Mouse (Mus musculus): Measurements from ENCODE around the gene Vmn1r124. TPM values are rescaled to one million over a fixed set of nuclear protein-coding genes. Genes with fewer than 3 reads are reported as not detected.
"Not testable (repeated sequence)": the region's sequence is repeated elsewhere in the genome, so short reads cannot be mapped to it uniquely, and the experiment has no call there.

The Vmn1r124 gene
- polyA plus RNA-seq (2015; fragmentation: Nextera tagmentation; extraction: Ambion mirVana) = not detected in 2 replicates

DNA sequence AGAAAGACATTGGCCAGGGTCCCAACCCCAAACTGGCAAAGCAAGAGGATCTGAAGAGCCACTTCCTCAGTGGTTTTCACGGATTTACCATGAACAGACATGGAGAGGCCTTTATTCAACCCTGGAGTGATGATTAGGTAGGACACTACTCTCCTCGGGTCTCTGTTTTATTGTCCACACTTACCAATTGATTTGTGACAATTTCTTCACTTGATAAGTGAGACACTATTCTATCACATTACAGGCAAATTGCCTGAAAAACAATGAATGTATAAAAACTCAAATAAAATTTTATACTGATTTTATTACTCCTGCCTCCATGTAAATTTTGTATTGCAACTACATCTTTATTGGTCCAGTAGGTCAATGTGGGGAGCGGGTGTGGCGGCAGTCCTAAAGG lies at the start of gene Vmn1r124:
Gene Vmn1r124 (minus strand): TSS at position 101 of the 400 bp plus-strand sequence.
- H3K9ac ChIP-seq (replicated peaks) = not testable (repeated sequence)
- 64% methylated on average over 4 of the region's 4 CpGs for WGBS (ENCODE audit: insufficient replicate concordance)

GRCm38 (mm10) chr7:21301367-21301766 lies 41.0 kb upstream of the Vmn1r124 start, which contains the start of gene Vmn1r126:
Gene Vmn1r126, minus strand, starts transcription at chr7:21301467.
- not testable (repeated sequence) for H3K27me3 ChIP-seq (ENCODE audit: insufficient read depth, low read length); H3K27ac ChIP-seq (ENCODE audit: low read depth); H3K4me1 ChIP-seq (ENCODE audit: insufficient read depth); DNase-seq; ATAC-seq; H3K9ac ChIP-seq (replicated peaks); H3K4me3 ChIP-seq (ENCODE audit: low read depth, low read length); H3K9me3 ChIP-seq (ENCODE audit: low read length); H3K4me2 ChIP-seq (ENCODE audit: low read depth, low read length); H3K36me3 ChIP-seq (replicated peaks; ENCODE audit: insufficient read depth, low read length)
- no CpG with 5 or more reads among the region's 5 CpGs for WGBS (ENCODE audit: insufficient replicate concordance)

More for the DNA sequence above, at the start of gene Vmn1r124:
- not testable (repeated sequence) for DNase-seq; H3K27ac ChIP-seq (ENCODE audit: low read depth); H3K36me3 ChIP-seq (replicated peaks; ENCODE audit: insufficient read depth, low read length); H3K27me3 ChIP-seq (ENCODE audit: insufficient read depth, low read length); H3K4me1 ChIP-seq (ENCODE audit: insufficient read depth); H3K4me2 ChIP-seq (ENCODE audit: low read depth, low read length); ATAC-seq; H3K4me3 ChIP-seq (ENCODE audit: low read depth, low read length); H3K9me3 ChIP-seq (ENCODE audit: low read length)

GRCm38 (mm10) chr7:21271879-21272278 lies 11.5 kb upstream of the Vmn1r124 start, which contains the start of gene Vmn1r125:
Gene Vmn1r125, plus strand, starts transcription at chr7:21272179.
- 50% methylated on average over 3 of the region's 3 CpGs for WGBS (ENCODE audit: insufficient replicate concordance)
- not testable (repeated sequence) for ATAC-seq; H3K27ac ChIP-seq (ENCODE audit: low read depth); H3K4me3 ChIP-seq (ENCODE audit: low read depth, low read length); H3K9ac ChIP-seq (replicated peaks); H3K9me3 ChIP-seq (ENCODE audit: low read length); DNase-seq; H3K36me3 ChIP-seq (replicated peaks; ENCODE audit: insufficient read depth, low read length); H3K27me3 ChIP-seq (ENCODE audit: insufficient read depth, low read length); H3K4me2 ChIP-seq (ENCODE audit: low read depth, low read length); H3K4me1 ChIP-seq (ENCODE audit: insufficient read depth)

Other genes with a start within 250 kb of the Vmn1r124 start
- gene Vmn1r119, start 248.2 kb downstream of the Vmn1r124 start, polyA plus RNA-seq (2015; fragmentation: Nextera tagmentation; extraction: Ambion mirVana) = not detected in 2 replicates
- gene Vmn1r120, start 206.8 kb downstream of the Vmn1r124 start, polyA plus RNA-seq (2015; fragmentation: Nextera tagmentation; extraction: Ambion mirVana) = not detected in 2 replicates
- gene Vmn1r121, start 162.1 kb downstream of the Vmn1r124 start, polyA plus RNA-seq (2015; fragmentation: Nextera tagmentation; extraction: Ambion mirVana) = not detected in 2 replicates
- not detected in 2 replicates for gene Vmn1r122, start 126.5 kb downstream of the Vmn1r124 start, polyA plus RNA-seq (2015; fragmentation: Nextera tagmentation; extraction: Ambion mirVana)
- gene Vmn1r123, start 98.4 kb downstream of the Vmn1r124 start, polyA plus RNA-seq (2015; fragmentation: Nextera tagmentation; extraction: Ambion mirVana) = not detected in 2 replicates
- gene Gm5157, start 70.2 kb downstream of the Vmn1r124 start, polyA plus RNA-seq (2015; fragmentation: Nextera tagmentation; extraction: Ambion mirVana) = not detected in 2 replicates
- not detected in 2 replicates for gene Vmn1r125, start 11.6 kb upstream of the Vmn1r124 start, polyA plus RNA-seq (2015; fragmentation: Nextera tagmentation; extraction: Ambion mirVana)
- gene Vmn1r126, start 40.9 kb upstream of the Vmn1r124 start, polyA plus RNA-seq (2015; fragmentation: Nextera tagmentation; extraction: Ambion mirVana) = not detected in 2 replicates
- gene Vmn1r127, start 59.2 kb upstream of the Vmn1r124 start, polyA plus RNA-seq (2015; fragmentation: Nextera tagmentation; extraction: Ambion mirVana) = not detected in 2 replicates
- gene Vmn1r128, start 88.8 kb upstream of the Vmn1r124 start, polyA plus RNA-seq (2015; fragmentation: Nextera tagmentation; extraction: Ambion mirVana) = not detected in 2 replicates
- not detected in 2 replicates for gene Vmn1r129, start 100.7 kb upstream of the Vmn1r124 start, polyA plus RNA-seq (2015; fragmentation: Nextera tagmentation; extraction: Ambion mirVana)
- not detected in 2 replicates for gene Gm6882, start 172.1 kb upstream of the Vmn1r124 start, polyA plus RNA-seq (2015; fragmentation: Nextera tagmentation; extraction: Ambion mirVana)

Data from liver, postnatal 0 days (tissue).